Mouse (Mus musculus) heart, postnatal 0 days (tissue): ENCODE data around the gene Hmox2. TPM values are rescaled to one million over a fixed set of nuclear protein-coding genes. Genes with fewer than 3 reads are reported as not detected.

Source experiments
- ATAC-seq: fragments of 200-750 bp; cut with Nextera tagmentation; 2 replicates; pipeline ENCODE4 v1.8.0; 2017; ENCODE audit warnings: low read depth, moderate number of reproducible peaks, moderate library complexity; ENCODE audit not compliant: insufficient read depth
- DNase-seq: peaks from one replicate; pipeline ENCODE4 v3.0.0-alpha.2; 2016; ENCODE audit warnings: low spot score
- H3K27ac ChIP-seq: fragments of 300-500 bp; sonication (generic); 2 replicates; pipeline ENCODE4 v1.5.1; 2014; ENCODE audit warnings: low read depth, mild to moderate bottlenecking
- H3K27me3 ChIP-seq: fragments of 300-500 bp; sonication (generic); 2 replicates; pipeline ENCODE4 v1.6.1; 2014; ENCODE audit warnings: low read length, mixed read lengths; ENCODE audit not compliant: control insufficient read depth, insufficient read depth
- H3K36me3 ChIP-seq: fragments of 300-500 bp; sonication (generic); replicated peaks from 2 replicates; pipeline ENCODE4 v1.6.1; 2014; ENCODE audit warnings: low read length, mixed read lengths; ENCODE audit not compliant: control insufficient read depth, insufficient read depth
- H3K4me1 ChIP-seq: fragments of 300-500 bp; sonication (generic); 2 replicates; pipeline ENCODE4 v1.6.1; 2014; ENCODE audit warnings: antibody characterized with exemption; ENCODE audit not compliant: control insufficient read depth, insufficient read depth
- H3K4me2 ChIP-seq: fragments of 300-500 bp; sonication (generic); 2 replicates; pipeline ENCODE4 v1.6.1; 2014; ENCODE audit warnings: low read depth, mild to moderate bottlenecking, low read length, moderate library complexity
- H3K4me3 ChIP-seq: fragments of 300-500 bp; sonication (generic); 2 replicates; pipeline ENCODE4 v1.5.1; 2014; ENCODE audit warnings: low read depth, low read length
- H3K9ac ChIP-seq: fragments of 300-500 bp; sonication (generic); replicated peaks from 2 replicates; pipeline ENCODE4 v1.6.1; 2014; ENCODE audit warnings: low read depth, low read length, mixed read lengths
- H3K9me3 ChIP-seq: fragments of 300-500 bp; sonication (generic); replicated peaks from 2 replicates; pipeline ENCODE4 v1.6.1; 2016; ENCODE audit warnings: low read length; ENCODE audit not compliant: control insufficient read depth
- CTCF ChIP-seq: IDR thresholded peaks from 2 replicates; pipeline ENCODE4 v1.5.1; 2016; ENCODE audit warnings: antibody characterized with exemption, control low read depth, low read depth
- EP300 ChIP-seq: IDR thresholded peaks from 2 replicates; pipeline ENCODE4 v1.6.1; 2016; ENCODE audit warnings: antibody characterized with exemption, low read depth
- WGBS: fragments of 180-500 bp; shearing (Covaris S2); extraction: QIAGEN DNeasy Blood & Tissue Kit; methylation state at CpG from one replicate; pipeline ENCODE4 v1.1.7; 2014; 5-methylcytosine and 5-hydroxymethylcytosine counted together
- polyA plus RNA-seq: library from polyadenylated mRNA; unstranded; fragments of >200 nt; fragmentation: Nextera tagmentation; extraction: Ambion mirVana; gene quantifications from 2 replicates; pipeline ENCODE4 v1.2.1, GENCODE M21; 2015
- total RNA-seq: library from RNA; depleted of rRNA; stranded (reverse); fragments of >200 nt; gene quantifications from 2 replicates; pipeline ENCODE4 v1.2.3, GENCODE M21; 2014; ENCODE audit warnings: low replicate concordance

Gene Hmox2
- total and polyA plus RNA-seq, 2 experiments from 2014 or later = 56.8 to 87.0 TPM

DNA sequence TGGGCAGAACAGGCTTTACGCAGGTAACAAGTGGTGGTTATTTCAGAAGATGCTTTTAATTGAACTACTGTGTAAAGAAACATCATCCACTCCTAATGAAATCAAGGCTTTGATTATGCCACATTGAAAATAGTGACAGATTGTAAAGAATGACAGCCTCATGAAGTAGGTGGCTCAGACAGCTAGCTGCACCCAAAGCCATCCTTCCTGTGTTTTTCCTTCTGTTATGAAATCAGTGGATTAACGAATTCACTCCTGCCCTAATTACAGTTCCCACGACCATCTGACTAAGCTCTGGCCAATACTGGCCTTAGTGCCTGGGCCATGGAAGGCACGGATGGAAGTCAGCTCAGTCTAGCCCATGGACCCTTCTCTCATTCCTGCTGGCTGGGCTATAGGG, 52.8 kb downstream of the Hmox2 start:
- Histone ChIP-seq H3K4me2 (no peak overlapping the region), H3K36me3 (no peaks in the 10 kb centered on the region), H3K4me3 (no peak overlapping the region), H3K9me3 (no peaks in the 10 kb centered on the region), H3K4me1 (peaks cover 39% of the 10 kb centered on the region), H3K9ac (no peak overlapping the region), H3K27ac (no peak overlapping the region), H3K27me3 (no peaks in the 10 kb centered on the region)
- ATAC-seq (no peak), DNase-seq (no peak)
- no peak for TF ChIP-seq CTCF
- no peak for TF ChIP-seq EP300
- 90% methylated on average over 4 of the region's 4 CpGs for WGBS

DNA sequence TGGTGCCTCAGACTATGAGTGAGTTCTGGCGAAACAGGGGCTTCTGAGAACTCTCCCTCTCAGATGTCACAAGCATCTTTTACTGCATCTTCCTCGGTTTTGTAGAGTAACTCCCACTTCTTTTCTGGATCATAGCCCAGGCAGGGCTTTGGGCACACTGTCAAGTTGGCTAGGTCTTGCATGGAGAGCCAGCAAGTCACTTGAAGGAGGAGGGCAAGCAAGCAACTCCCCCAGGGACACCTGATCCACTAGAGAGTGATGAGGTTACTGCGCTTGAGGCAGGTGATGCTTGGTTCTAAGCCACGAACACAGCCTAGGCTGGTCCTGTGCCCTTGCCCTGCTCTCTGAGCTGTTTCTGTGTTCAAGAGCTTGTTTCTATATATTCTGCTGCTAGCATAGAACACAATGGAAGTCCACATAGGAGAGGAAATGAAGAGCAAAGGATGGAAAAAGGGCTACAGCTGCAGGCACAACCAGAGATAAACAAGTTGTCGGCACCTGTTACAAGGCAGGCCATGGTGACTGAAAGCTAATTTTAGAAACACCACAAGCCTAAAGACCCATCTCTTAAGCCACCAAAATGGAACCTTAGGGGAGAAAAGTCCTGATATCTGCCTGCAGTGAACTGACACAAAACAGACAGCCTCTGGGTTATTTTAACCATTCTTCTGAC, 55.5 kb downstream of the Hmox2 start:
- Histone ChIP-seq H3K9me3 (no peaks in the 10 kb centered on the region), H3K4me3 (no peak overlapping the region), H3K4me2 (peak overlapping the region; percentile 28), H3K9ac (no peak overlapping the region), H3K36me3 (peaks cover 4% of the 10 kb centered on the region; the same call in 1 of the 2 replicates), H3K4me1 (peaks cover 57% of the 10 kb centered on the region), H3K27ac (peak overlapping the region; percentile 83), H3K27me3 (no peaks in the 10 kb centered on the region)
- WGBS = 21% methylated on average over 5 of the region's 5 CpGs
- DNase-seq = peak; percentile 62
- peak; percentile 56 for ATAC-seq
- no peak for TF ChIP-seq EP300
- no peak for TF ChIP-seq CTCF

DNA sequence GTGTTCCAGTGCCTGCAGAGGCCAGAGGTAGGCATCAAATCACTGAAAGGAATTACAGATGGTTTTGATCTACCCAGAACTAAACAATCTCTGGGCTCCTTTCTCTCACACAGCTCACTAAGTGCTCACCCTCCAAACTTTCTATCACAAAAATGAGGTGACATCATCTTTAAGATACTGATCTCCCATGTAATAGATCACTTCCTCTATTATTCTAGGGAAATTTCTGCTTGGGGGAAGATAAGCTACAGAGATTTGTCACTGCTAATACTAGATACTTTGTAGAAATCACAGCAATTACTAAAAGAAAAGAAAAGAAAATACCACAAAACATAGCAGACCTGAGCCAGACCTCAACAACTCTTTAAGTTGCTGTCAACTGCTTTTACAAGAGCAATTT, 56.4 kb downstream of the Hmox2 start:
- H3K27me3 ChIP-seq = no peaks in the 10 kb centered on the region
- H3K4me1 ChIP-seq = peaks cover 63% of the 10 kb centered on the region
- H3K27ac ChIP-seq = peak overlapping the region; percentile 83
- H3K9me3 ChIP-seq = no peaks in the 10 kb centered on the region
- H3K4me2 ChIP-seq = no peak overlapping the region
- DNase-seq (no peak), ATAC-seq (no peak)
- H3K4me3 ChIP-seq = no peak overlapping the region
- TF ChIP-seq EP300 (no peak), CTCF (no peak)
- no peak overlapping the region for H3K9ac ChIP-seq
- H3K36me3 ChIP-seq = peaks cover 4% of the 10 kb centered on the region; the same call in 1 of the 2 replicates

DNA sequence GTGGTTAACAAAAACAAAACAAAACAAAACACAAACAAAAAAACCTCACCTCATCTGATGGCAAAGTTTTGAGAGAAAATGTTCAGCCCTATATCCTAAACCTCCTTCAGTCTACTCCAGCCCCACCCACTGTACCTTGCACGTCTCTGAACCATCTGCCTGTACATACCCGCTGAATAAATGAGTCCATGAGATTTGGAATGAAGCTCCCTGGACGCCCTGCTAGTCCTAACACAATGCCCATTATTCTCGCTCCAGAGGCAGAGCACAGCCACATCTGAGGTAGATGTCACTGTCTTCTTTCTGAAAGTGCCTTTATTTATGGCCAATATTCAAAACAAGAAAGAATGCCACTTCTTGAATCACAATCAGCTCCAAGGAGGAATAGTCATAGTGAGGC, 59.5 kb downstream of the Hmox2 start:
- 31% methylated on average over 4 of the region's 4 CpGs for WGBS
- DNase-seq (no peak), ATAC-seq (no peak)
- Histone ChIP-seq H3K27ac (peak overlapping the region; percentile 35; the same call in 1 of the 2 replicates), H3K9me3 (no peaks in the 10 kb centered on the region), H3K4me3 (no peak overlapping the region), H3K36me3 (peaks cover 4% of the 10 kb centered on the region; the same call in 1 of the 2 replicates), H3K27me3 (no peaks in the 10 kb centered on the region), H3K4me1 (peaks cover 79% of the 10 kb centered on the region), H3K9ac (peak overlapping the region; percentile 21; the same call in 1 of the 2 replicates), H3K4me2 (peak overlapping the region; percentile 12; the same call in 1 of the 2 replicates)
- TF ChIP-seq EP300 = no peak
- no peak for TF ChIP-seq CTCF

DNA sequence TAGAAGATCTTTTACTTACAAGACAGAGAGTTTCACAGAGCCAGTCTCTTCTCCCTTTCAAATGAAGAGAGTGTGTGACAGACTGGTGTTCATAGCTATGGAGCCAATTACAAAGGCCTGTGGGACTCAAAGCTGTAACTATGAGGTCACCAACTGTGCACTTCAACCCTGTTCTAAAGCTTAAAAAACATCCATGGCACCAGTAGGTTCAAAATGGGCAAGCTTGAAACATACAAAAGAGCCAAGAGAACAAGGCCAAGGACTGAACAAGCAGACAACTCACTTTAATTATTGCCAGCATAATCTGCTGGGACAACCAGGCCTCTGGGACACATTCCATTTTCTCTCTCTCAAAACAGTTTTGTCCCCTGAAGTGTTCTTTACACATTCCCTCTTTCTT, 62.0 kb downstream of the Hmox2 start:
- H3K27me3 ChIP-seq = no peaks in the 10 kb centered on the region
- no peak for ATAC-seq
- H3K27ac ChIP-seq = no peak overlapping the region
- H3K9me3 ChIP-seq = no peaks in the 10 kb centered on the region
- H3K9ac ChIP-seq = peak overlapping the region; percentile 32
- peaks cover 4% of the 10 kb centered on the region; the same call in 1 of the 2 replicates for H3K36me3 ChIP-seq
- H3K4me3 ChIP-seq = peak overlapping the region; percentile 82
- H3K4me1 ChIP-seq = peaks cover 56% of the 10 kb centered on the region
- TF ChIP-seq CTCF = no peak
- TF ChIP-seq EP300 = no peak
- DNase-seq = no peak
- H3K4me2 ChIP-seq = peak overlapping the region; percentile 80
